Mouse (Mus musculus): ENCODE data around the gene Col24a1.

The Col24a1 gene

DNA sequence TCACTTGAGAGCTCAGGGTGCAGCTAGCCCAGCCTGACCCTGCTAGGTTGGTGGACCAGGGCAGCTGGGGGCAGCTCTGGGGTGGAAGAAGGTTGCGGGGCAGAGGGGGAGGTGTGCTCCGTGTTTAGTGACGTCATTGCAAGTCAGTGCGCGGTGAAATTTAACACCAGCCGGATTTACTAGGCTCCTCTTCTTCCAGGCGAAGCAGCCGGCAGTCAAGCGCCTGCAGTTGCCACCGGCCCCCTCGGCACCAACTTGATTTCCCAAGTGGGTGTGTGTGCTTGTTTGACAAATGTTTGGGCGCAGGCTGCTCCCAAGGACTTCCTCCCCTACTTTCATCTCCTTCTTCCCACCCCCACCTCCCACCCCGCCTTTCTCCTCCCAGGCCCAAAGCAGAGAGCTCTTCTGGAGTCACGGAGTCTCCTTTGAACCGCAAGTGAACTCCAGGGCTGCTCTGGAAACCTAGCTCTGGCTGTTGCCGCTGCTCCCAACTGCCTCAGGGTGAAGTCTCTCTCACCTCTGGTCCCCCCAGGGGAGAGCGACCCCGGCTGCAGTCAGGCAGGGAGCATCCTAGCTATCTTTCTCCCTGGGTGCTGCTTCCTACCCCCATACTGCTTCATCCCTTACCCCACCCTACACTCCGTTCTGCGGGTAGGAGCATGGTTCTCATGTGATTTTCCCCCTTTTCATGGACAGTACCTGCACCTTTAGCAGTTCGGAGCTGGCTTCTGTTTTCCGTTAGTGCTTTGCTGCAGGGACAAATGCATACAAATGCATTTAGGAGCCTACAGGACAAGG lies at the start of gene Col24a1:
Gene Col24a1 (plus strand): TSS at position 136 of the 798 bp plus-strand sequence.
- in situ Hi-C loops (cut with MboI; ENCODE audit: unreplicated experiment in 2 of 2): no loop called here

- in situ Hi-C loops (cut with MboI; ENCODE audit: unreplicated experiment in 2 of 2): no loop called here
These were observed 44.2 kb upstream of the Col24a1 start for GRCm38 (mm10) chr3:145248040-145248439.

- in situ Hi-C loops (cut with MboI; ENCODE audit: unreplicated experiment in 2 of 2): no loop called here
These were observed 39.2 kb upstream of the Col24a1 start for GRCm38 (mm10) chr3:145253066-145253465.

- in situ Hi-C loops (cut with MboI; ENCODE audit: unreplicated experiment in 2 of 2): no loop called here
These were observed 37.4 kb upstream of the Col24a1 start for GRCm38 (mm10) chr3:145254764-145255396.

DNA sequence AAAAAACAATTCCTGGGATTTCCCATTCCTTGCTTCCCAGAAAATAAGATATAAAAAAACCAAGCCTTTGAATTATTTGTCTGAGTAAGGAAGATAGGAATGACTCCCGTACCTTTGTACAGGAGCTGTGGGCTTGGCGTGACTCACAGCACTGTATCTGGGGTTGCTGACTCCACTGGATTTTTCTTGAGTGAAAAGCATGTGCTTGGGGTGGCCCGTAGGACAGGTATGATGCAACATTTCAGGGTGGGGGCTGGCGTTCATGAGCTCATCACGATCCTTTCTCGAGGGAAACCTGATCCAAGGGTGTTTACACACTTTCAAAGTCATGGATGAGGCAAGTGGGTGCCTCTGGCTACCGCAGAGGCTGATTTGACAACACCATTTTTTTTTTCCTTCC lies 35.6 kb upstream of the Col24a1 start:
- in situ Hi-C loops (cut with MboI; ENCODE audit: unreplicated experiment in 2 of 2): no loop called here

- in situ Hi-C loops (cut with MboI; ENCODE audit: unreplicated experiment in 2 of 2): no loop called here
These were observed 32.6 kb upstream of the Col24a1 start for GRCm38 (mm10) chr3:145259678-145260077.

DNA sequence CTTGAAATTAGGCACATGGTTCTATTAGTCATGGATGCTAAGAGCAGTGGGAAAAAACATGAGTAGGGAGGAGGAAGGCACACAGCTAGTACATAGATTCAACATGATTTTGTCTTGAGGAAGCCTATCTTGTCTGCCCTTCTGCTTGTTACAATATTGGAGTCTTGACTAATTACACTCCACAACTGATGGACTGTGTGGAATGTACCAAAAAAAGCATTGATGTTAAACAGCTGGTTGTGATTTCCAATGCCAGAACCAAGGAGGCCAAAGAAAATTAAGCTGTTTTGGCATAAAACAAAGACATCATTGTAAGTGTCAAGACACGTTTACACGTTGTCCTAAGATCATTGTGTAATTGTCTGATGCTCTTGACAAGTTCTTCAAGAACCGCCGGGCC lies 29.1 kb upstream of the Col24a1 start:
- in situ Hi-C loops (cut with MboI; ENCODE audit: unreplicated experiment in 2 of 2): no loop called here

DNA sequence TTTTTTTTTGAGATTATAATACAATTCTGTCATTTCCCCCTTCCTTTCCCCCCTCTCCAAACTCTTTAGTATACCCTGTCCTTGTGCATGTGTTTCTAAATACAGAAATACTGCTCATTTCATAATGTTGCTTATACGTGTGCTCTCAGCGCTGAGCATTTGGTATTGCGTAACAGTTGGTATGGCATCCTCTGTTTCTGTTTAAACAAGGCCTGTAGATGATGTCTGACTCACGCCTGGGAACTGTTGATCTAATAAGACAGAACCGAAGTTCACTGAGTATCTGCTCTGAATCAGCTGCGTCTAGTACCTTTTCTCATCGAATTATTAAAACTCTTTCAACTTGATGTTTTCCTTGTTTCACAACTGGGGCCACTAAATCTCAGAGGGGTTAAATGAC lies 24.2 kb upstream of the Col24a1 start:
- in situ Hi-C loops (cut with MboI; ENCODE audit: unreplicated experiment in 2 of 2): no loop called here

GRCm38 (mm10) chr3:145274191-145274590 lies 18.1 kb upstream of the Col24a1 start:
- in situ Hi-C loops (cut with MboI; ENCODE audit: unreplicated experiment in 2 of 2): no loop called here

DNA sequence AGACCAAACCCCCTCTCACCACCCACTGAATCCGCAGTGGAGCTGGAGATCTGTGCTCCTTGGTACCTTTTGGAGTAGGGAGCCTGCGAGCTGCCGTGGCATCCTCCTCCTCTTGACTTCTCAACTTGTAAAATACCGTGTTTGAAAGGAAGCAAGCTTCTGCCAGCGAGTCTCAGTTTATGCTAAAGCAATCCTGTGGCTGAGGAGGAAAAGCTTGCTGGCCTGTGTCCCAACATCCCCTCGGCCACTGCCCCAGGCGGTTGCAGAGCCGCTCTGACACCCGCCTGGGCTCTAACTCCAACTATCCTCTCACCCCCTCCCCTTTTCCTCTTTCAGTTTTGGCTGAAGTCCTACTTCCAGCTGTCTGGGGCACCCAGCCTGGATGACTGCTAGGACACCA lies 935 bp downstream of the Col24a1 start:
- in situ Hi-C loops (cut with MboI; ENCODE audit: unreplicated experiment in 2 of 2): no loop called here

GRCm38 (mm10) chr3:145293623-145294307 lies 1.5 kb downstream of the Col24a1 start:
- in situ Hi-C loops (cut with MboI; ENCODE audit: unreplicated experiment in 2 of 2): no loop called here

- in situ Hi-C loops (cut with MboI; ENCODE audit: unreplicated experiment in 2 of 2): no loop called here
These were observed 7.8 kb downstream of the Col24a1 start for GRCm38 (mm10) chr3:145299980-145300591.

DNA sequence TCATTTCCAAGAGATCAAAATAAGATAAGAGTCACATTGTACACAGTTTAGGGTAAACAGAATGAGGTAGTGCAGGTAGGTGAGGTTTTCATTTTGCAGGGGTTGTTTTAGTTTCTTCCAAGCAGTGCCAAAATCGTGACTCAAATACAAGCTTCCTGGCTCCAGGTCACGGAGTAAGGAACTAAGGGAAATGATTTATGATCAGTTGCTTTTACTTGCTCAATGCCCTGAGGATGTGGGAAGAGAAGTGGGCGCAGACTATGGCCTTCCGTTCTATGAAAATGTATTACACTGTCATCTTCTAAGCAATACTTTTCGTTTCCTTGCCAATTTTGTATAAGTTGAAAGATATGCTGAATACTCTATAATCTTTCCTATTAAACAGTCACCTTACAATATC lies 13.0 kb downstream of the Col24a1 start:
- in situ Hi-C loops (cut with MboI; ENCODE audit: unreplicated experiment in 2 of 2): no loop called here

DNA sequence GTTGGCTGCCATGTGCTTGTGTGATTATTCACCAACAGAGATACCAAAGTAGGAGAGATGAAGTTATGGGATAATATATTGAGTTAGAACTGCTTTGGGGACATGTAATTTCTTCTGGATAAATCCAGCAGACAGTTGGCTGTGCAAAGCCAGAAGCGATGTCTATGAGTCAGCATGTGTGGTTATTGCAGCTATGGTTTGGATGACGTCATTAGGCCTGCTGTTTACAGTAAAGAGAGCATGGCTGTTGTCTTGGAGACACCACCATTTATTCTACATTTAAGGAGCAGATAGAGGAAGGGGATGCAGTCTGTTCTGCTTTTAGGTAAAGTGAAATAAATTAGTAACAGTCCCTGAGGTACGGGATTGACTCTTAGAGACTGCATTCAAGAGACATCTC lies 14.9 kb downstream of the Col24a1 start:
- in situ Hi-C loops (cut with MboI; ENCODE audit: unreplicated experiment in 2 of 2): no loop called here

GRCm38 (mm10) chr3:145320587-145321274 lies 28.5 kb downstream of the Col24a1 start:
- in situ Hi-C loops (cut with MboI; ENCODE audit: unreplicated experiment in 2 of 2): no loop called here

GRCm38 (mm10) chr3:145325402-145325801 lies 33.1 kb downstream of the Col24a1 start:
- in situ Hi-C loops (cut with MboI; ENCODE audit: unreplicated experiment in 2 of 2): no loop called here

- in situ Hi-C loops (cut with MboI; ENCODE audit: unreplicated experiment in 2 of 2): no loop called here
These were observed 39.4 kb downstream of the Col24a1 start for GRCm38 (mm10) chr3:145331642-145332041.

- in situ Hi-C loops (cut with MboI; ENCODE audit: unreplicated experiment in 2 of 2): no loop called here
These were observed 41.8 kb downstream of the Col24a1 start for GRCm38 (mm10) chr3:145334046-145334445.

DNA sequence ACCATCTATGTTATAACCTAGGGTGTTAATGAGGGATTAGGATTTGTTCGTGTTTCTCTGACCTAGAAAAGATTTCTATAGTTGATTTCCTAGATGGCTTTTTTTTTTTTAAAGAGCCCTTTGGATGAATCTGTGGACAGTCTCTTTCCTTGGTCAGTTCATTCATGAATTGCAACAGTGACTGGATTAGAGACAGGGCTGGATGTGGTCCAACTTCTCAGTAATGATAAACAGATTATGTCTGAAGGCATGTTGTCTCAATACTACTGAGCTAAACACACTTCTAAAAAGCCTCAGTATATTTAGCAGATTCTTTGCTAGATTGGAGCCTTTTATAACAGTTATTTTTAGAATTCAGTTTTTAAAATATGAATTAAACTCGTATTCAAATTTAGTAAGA lies 44.9 kb downstream of the Col24a1 start:
- in situ Hi-C loops (cut with MboI; ENCODE audit: unreplicated experiment in 2 of 2): no loop called here

GRCm38 (mm10) chr3:145339851-145340499 lies 47.7 kb downstream of the Col24a1 start:
- in situ Hi-C loops (cut with MboI; ENCODE audit: unreplicated experiment in 2 of 2): no loop called here

Measured in v-Abl transformed pro-B cells (cell line).